Mouse (Mus musculus): Measurements from ENCODE around the gene Smarcad1.

GRCm38 (mm10) chr6:65140082-65140749 lies 97.8 kb downstream of the Smarcad1 start:
- no peak for TF ChIP-seq CTCF (IDR thresholded peaks at IDR 0.05; ENCODE audit: extremely low read depth, insufficient read length, insufficient replicate concordance, low read depth, low read length)
- no peak for TF ChIP-seq POLR2A (IDR thresholded peaks at IDR 0.05; ENCODE audit: low read depth, low read length)

All from small intestine, adult 2 months (tissue).